ENCODE assay signal across 9 mouse cellular contexts in the genomic region with DNA sequence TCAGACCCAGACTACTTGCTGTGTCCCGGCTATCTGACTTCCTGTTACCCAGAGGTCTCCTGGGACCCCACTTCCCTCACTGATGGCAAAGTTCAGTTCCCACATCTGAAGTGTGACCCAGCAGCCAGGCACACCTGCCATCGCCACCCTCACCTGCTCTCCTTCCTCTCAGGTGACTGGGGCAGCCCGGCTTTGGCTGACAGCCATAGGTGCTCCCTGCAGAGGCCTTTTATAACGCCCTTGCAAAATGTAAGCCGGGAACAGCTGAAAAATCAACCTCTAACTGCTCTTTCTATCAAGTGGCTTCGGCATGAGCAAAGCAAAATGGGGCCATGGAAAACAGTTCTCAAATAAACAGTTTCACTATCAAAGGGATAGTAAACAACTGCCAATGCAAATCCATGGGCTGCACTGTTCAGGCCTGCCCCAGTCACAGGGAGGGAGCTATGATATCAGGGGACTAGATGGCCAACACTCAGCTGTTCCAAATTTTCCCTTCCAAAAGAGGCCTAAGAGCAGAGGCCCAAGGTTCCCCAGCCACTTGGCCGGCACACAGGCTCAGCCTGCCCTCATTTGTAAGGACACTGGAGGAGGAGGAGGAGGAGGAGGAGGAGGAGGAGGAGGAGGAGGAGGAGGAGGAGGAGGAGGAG. TPM values are rescaled to one million over a fixed set of nuclear protein-coding genes. Genes with fewer than 3 reads are reported as not detected.
DNase-seq lines count a peak whose midpoint lies in the region; ATAC-seq lines count a peak whose summit lies in the region.
"Had no signal": no experiment of that assay in that cellular context is flagged by ENCODE, and none has a peak within 500 bp of the region (broad histone marks: within the 10 kb centered on the region; RNA-seq: fewer than 3 reads in every experiment).

No protein-coding gene starts in this region.

- no peak overlapping the region for H3K27ac ChIP-seq in embryonic facial prominence, embryonic 14.5 days (replicated peaks; ENCODE audit: low read depth, low read length)
- H3K27ac ChIP-seq in stomach, embryonic 15.5 days, result no peak overlapping the region
- no peak overlapping the region for H3K27ac ChIP-seq in forebrain, embryonic 16.5 days (ENCODE audit: low read length)

- no peaks in the 10 kb centered on the region for H3K36me3 ChIP-seq in embryonic facial prominence, embryonic 14.5 days (ENCODE audit: control insufficient read depth, insufficient read depth, low read length)
- H3K36me3 ChIP-seq in stomach, embryonic 15.5 days, result no peaks in the 10 kb centered on the region
- H3K36me3 ChIP-seq in forebrain, embryonic 16.5 days (ENCODE audit: control insufficient read depth, insufficient read depth), result no peaks in the 10 kb centered on the region

- peak; percentile 36 to 43 for DNase-seq in spleen, postnatal 36 days (ENCODE audit: low spot score in 2 of 2)
- DNase-seq in spleen, postnatal 14 days (ENCODE audit: low spot score in 2 of 2), result no peak
- no peak for DNase-seq in embryonic facial prominence, embryonic 14.5 days (ENCODE audit: low spot score)
- DNase-seq in heart, postnatal 36 days, result peak; percentile 55 to 65
- DNase-seq in layer of hippocampus, postnatal 36 days, result no peak

- no peaks in the 10 kb centered on the region for H3K9me3 ChIP-seq in embryonic facial prominence, embryonic 14.5 days (ENCODE audit: control insufficient read depth, low read length)
- no peaks in the 10 kb centered on the region for H3K9me3 ChIP-seq in stomach, embryonic 15.5 days
- H3K9me3 ChIP-seq in forebrain, embryonic 16.5 days (ENCODE audit: control insufficient read depth, low read length), result no peaks in the 10 kb centered on the region

- peak; percentile 39; the same call in 1 of the 2 replicates for ATAC-seq in embryonic facial prominence, embryonic 14.5 days (ENCODE audit: low read depth)
- ATAC-seq in stomach, embryonic 15.5 days (ENCODE audit: insufficient read depth, low FRiP score, low read depth), result peak; percentile 45; the same call in 1 of the 2 replicates
- no peak for ATAC-seq in forebrain, embryonic 16.5 days

- 0 out of 2 replicates have a peak, but pooled peaks cover 4% of the 10 kb centered on the region for H3K4me1 ChIP-seq in embryonic facial prominence, embryonic 14.5 days (ENCODE audit: control insufficient read depth, insufficient read depth, low read length)
- H3K4me1 ChIP-seq in stomach, embryonic 15.5 days, result peaks cover 12% of the 10 kb centered on the region; the same call in 1 of the 2 replicates
- H3K4me1 ChIP-seq in forebrain, embryonic 16.5 days (replicated peaks; ENCODE audit: control insufficient read depth, insufficient read depth, low read length), result peaks cover 6% of the 10 kb centered on the region; the same call in 1 of the 2 replicates

- H3K9ac ChIP-seq in embryonic facial prominence, embryonic 14.5 days (ENCODE audit: low read depth, low read length), result no peak overlapping the region
- H3K9ac ChIP-seq in stomach, embryonic 15.5 days, result no peak overlapping the region
- H3K9ac ChIP-seq in forebrain, embryonic 16.5 days (replicated peaks; ENCODE audit: low read depth, low read length), result no peak overlapping the region

- no peak overlapping the region for H3K4me2 ChIP-seq in embryonic facial prominence, embryonic 14.5 days (ENCODE audit: low read depth, low read length)
- no peak overlapping the region for H3K4me2 ChIP-seq in stomach, embryonic 15.5 days
- H3K4me2 ChIP-seq in forebrain, embryonic 16.5 days (ENCODE audit: low read length), result no peak overlapping the region

- intact Hi-C loops in heart, postnatal 36 days (cut with DNase I), result no loop called here

- no peaks in the 10 kb centered on the region for H3K27me3 ChIP-seq in embryonic facial prominence, embryonic 14.5 days (replicated peaks; ENCODE audit: control insufficient read depth, insufficient read depth, low read length)
- H3K27me3 ChIP-seq in stomach, embryonic 15.5 days (replicated peaks), result no peaks in the 10 kb centered on the region
- no peaks in the 10 kb centered on the region for H3K27me3 ChIP-seq in forebrain, embryonic 16.5 days (replicated peaks; ENCODE audit: control insufficient read depth, insufficient read depth, low read length)

- no peak overlapping the region for H3K4me3 ChIP-seq in embryonic facial prominence, embryonic 14.5 days (ENCODE audit: low read depth, low read length)
- H3K4me3 ChIP-seq in stomach, embryonic 15.5 days (replicated peaks), result no peak overlapping the region
- no peak overlapping the region for H3K4me3 ChIP-seq in forebrain, embryonic 16.5 days (replicated peaks; ENCODE audit: low read length)
- H3K4me3 ChIP-seq: erythroblast, embryonic 14.5 days; layer of hippocampus, adult 2 months had no signal

- 48% methylated on average over 6 of the region's 7 CpGs for WGBS in embryonic facial prominence, embryonic 14.5 days
- 59% methylated on average over 6 of the region's 7 CpGs for WGBS in stomach, embryonic 15.5 days
- WGBS in forebrain, embryonic 16.5 days, result 63% methylated on average over 6 of the region's 7 CpGs

RNA-seq across cellular contexts. Expression of gene Sgms1, which starts 12.5 kb away (rescaled TPM):
- polyA plus RNA-seq in embryonic facial prominence, embryonic 14.5 days (2014; fragmentation: Nextera tagmentation; extraction: Ambion mirVana), result 29.7 and 31.3 TPM in 2 replicates
- total RNA-seq in heart, postnatal 36 days (2021), result 10 to 100 TPM; 60.2 to 76.0 TPM
- 43.0 and 43.3 TPM in 2 replicates for polyA plus RNA-seq in stomach, embryonic 15.5 days (2015; fragmentation: Nextera tagmentation; extraction: Ambion mirVana)
- total RNA-seq in layer of hippocampus, postnatal 36 days (2021), result 10 to 100 TPM; 53.6 to 64.1 TPM
- 14.0 and 16.3 TPM in 2 replicates for polyA plus RNA-seq in forebrain, embryonic 16.5 days (2015; fragmentation: Nextera tagmentation; extraction: Ambion mirVana)

Comparison
In these comparisons a context has a peak if more than half of its experiments do, and no peak if none do; other contexts are left out.
1. DNase-seq: peak in spleen, postnatal 36 days (2 of 2) and heart, postnatal 36 days (2 of 2); none in spleen, postnatal 14 days (0 of 2), embryonic facial prominence, embryonic 14.5 days (single experiment) and layer of hippocampus, postnatal 36 days (0 of 2).